Mouse (Mus musculus) embryonic facial prominence, embryonic 15.5 days (tissue): ENCODE data around the gene Stk24. TPM values are rescaled to one million over a fixed set of nuclear protein-coding genes. Genes with fewer than 3 reads are reported as not detected.

ENCODE experiments used
- ATAC-seq: fragments of 200-750 bp; cut with Nextera tagmentation; 2 replicates; pipeline ENCODE4 v1.8.0; 2017; ENCODE audit warnings: low read depth, moderate TSS enrichment; ENCODE audit not compliant: insufficient number of reproducible peaks, low FRiP score, low TSS enrichment
- H3K27ac ChIP-seq: fragments of 300-500 bp; sonication (generic); replicated peaks from 2 replicates; pipeline ENCODE4 v1.5.1; 2015; ENCODE audit warnings: mild to moderate bottlenecking, inconsistent platforms
- H3K27me3 ChIP-seq: fragments of 300-500 bp; sonication (generic); 2 replicates; pipeline ENCODE4 v1.6.1; 2015; ENCODE audit warnings: inconsistent platforms
- H3K36me3 ChIP-seq: fragments of 300-500 bp; sonication (generic); 2 replicates; pipeline ENCODE4 v1.6.1; 2015; ENCODE audit warnings: mild to moderate bottlenecking, inconsistent platforms
- H3K4me1 ChIP-seq: fragments of 300-500 bp; sonication (generic); 2 replicates; pipeline ENCODE4 v1.6.1; 2015; ENCODE audit warnings: inconsistent platforms
- H3K4me2 ChIP-seq: fragments of 300-500 bp; sonication (generic); replicated peaks from 2 replicates; pipeline ENCODE4 v1.6.1; 2015; ENCODE audit warnings: mild to moderate bottlenecking, inconsistent platforms
- H3K4me3 ChIP-seq: fragments of 300-500 bp; sonication (generic); replicated peaks from 2 replicates; pipeline ENCODE4 v1.5.1; 2015; ENCODE audit warnings: mild to moderate bottlenecking, inconsistent platforms
- H3K9ac ChIP-seq: fragments of 300-500 bp; sonication (generic); 2 replicates; pipeline ENCODE4 v1.6.1; 2015; ENCODE audit warnings: inconsistent platforms
- H3K9me3 ChIP-seq: fragments of 300-500 bp; sonication (generic); replicated peaks from 2 replicates; pipeline ENCODE4 v1.6.1; 2016; ENCODE audit warnings: inconsistent platforms
- WGBS: fragments of 180-500 bp; shearing (Covaris S2); methylation state at CpG from one replicate; pipeline ENCODE4 v1.1.7; 2015; 5-methylcytosine and 5-hydroxymethylcytosine counted together
- polyA plus RNA-seq: library from polyadenylated mRNA; unstranded; fragments of >200 nt; fragmentation: Nextera tagmentation; extraction: Ambion mirVana; gene quantifications from 2 replicates; pipeline ENCODE4 v1.2.1, GENCODE M21; 2015

The Stk24 gene
- polyA plus RNA-seq, 1 experiment from 2014 or later, result 41.7 TPM

GRCm38 (mm10) chr14:121326432-121326831 lies 53.4 kb downstream of the Stk24 start:
- Histone ChIP-seq H3K27ac (no peak overlapping the region), H3K9ac (no peak overlapping the region), H3K4me1 (peaks cover 62% of the 10 kb centered on the region), H3K27me3 (no peaks in the 10 kb centered on the region), H3K36me3 (no peaks in the 10 kb centered on the region), H3K9me3 (no peaks in the 10 kb centered on the region), H3K4me3 (no peak overlapping the region), H3K4me2 (no peak overlapping the region)
- 78% methylated on average over 2 of the region's 2 CpGs for WGBS
- ATAC-seq, result no peak

- no peaks in the 10 kb centered on the region for H3K36me3 ChIP-seq
- 62% methylated on average over 17 of the region's 17 CpGs for WGBS
- no peaks in the 10 kb centered on the region for H3K9me3 ChIP-seq
- H3K4me2 ChIP-seq, result no peak overlapping the region
- no peaks in the 10 kb centered on the region for H3K27me3 ChIP-seq
- H3K27ac ChIP-seq, result no peak overlapping the region
- no peak overlapping the region for H3K9ac ChIP-seq
- no peak for ATAC-seq
- no peak overlapping the region for H3K4me3 ChIP-seq
- peaks cover 59% of the 10 kb centered on the region for H3K4me1 ChIP-seq
Observed at GRCm38 (mm10) chr14:121324521-121325330, 55.1 kb downstream of the Stk24 start.

- no peaks in the 10 kb centered on the region for H3K27me3 ChIP-seq
- no peak overlapping the region for H3K4me2 ChIP-seq
- 61% methylated on average over 7 of the region's 7 CpGs for WGBS
- peaks cover 51% of the 10 kb centered on the region for H3K4me1 ChIP-seq
- no peak for ATAC-seq
- H3K9me3 ChIP-seq, result no peaks in the 10 kb centered on the region
- no peaks in the 10 kb centered on the region for H3K36me3 ChIP-seq
- H3K27ac ChIP-seq, result no peak overlapping the region
- no peak overlapping the region for H3K4me3 ChIP-seq
- no peak overlapping the region for H3K9ac ChIP-seq
Observed at GRCm38 (mm10) chr14:121322641-121323040, 57.2 kb downstream of the Stk24 start.

- Histone ChIP-seq H3K27ac (no peak overlapping the region), H3K36me3 (no peaks in the 10 kb centered on the region), H3K4me1 (peaks cover 49% of the 10 kb centered on the region), H3K9me3 (no peaks in the 10 kb centered on the region), H3K4me2 (no peak overlapping the region), H3K4me3 (no peak overlapping the region), H3K27me3 (no peaks in the 10 kb centered on the region), H3K9ac (no peak overlapping the region)
- ATAC-seq, result no peak
- WGBS, result 73% methylated on average over 5 of the region's 5 CpGs
Observed at GRCm38 (mm10) chr14:121322150-121322549, 57.7 kb downstream of the Stk24 start.

GRCm38 (mm10) chr14:121318382-121318781 lies 61.4 kb downstream of the Stk24 start:
- Histone ChIP-seq H3K9me3 (no peaks in the 10 kb centered on the region), H3K36me3 (no peaks in the 10 kb centered on the region), H3K27me3 (no peaks in the 10 kb centered on the region), H3K9ac (no peak overlapping the region), H3K4me1 (peaks cover 40% of the 10 kb centered on the region), H3K27ac (no peak overlapping the region), H3K4me3 (no peak overlapping the region), H3K4me2 (no peak overlapping the region)
- WGBS, result 73% methylated on average over 5 of the region's 5 CpGs
- no peak for ATAC-seq

GRCm38 (mm10) chr14:121317312-121317671 lies 62.5 kb downstream of the Stk24 start:
- no peak overlapping the region for H3K27ac ChIP-seq

GRCm38 (mm10) chr14:121316631-121317311 lies 63.0 kb downstream of the Stk24 start:
- no peaks in the 10 kb centered on the region for H3K36me3 ChIP-seq
- H3K9me3 ChIP-seq, result no peaks in the 10 kb centered on the region
- H3K4me3 ChIP-seq, result no peak overlapping the region
- no peaks in the 10 kb centered on the region for H3K27me3 ChIP-seq
- 57% methylated on average over 13 of the region's 13 CpGs for WGBS
- no peak overlapping the region for H3K4me2 ChIP-seq
- no peak overlapping the region for H3K9ac ChIP-seq
- no peak for ATAC-seq
- peak overlapping the region; percentile 45; the same call in 1 of the 2 replicates for H3K27ac ChIP-seq
- peaks cover 28% of the 10 kb centered on the region for H3K4me1 ChIP-seq

More at GRCm38 (mm10) chr14:121317312-121317671, 62.5 kb downstream of the Stk24 start:
- Histone ChIP-seq H3K9ac (no peak overlapping the region), H3K4me3 (no peak overlapping the region), H3K4me2 (no peak overlapping the region), H3K36me3 (no peaks in the 10 kb centered on the region), H3K27me3 (no peaks in the 10 kb centered on the region), H3K9me3 (no peaks in the 10 kb centered on the region), H3K4me1 (peaks cover 31% of the 10 kb centered on the region)
- ATAC-seq, result no peak
- WGBS, result 85% methylated on average over 3 of the region's 3 CpGs

GRCm38 (mm10) chr14:121316136-121316535 lies 63.7 kb downstream of the Stk24 start:
- H3K4me2 ChIP-seq, result no peak overlapping the region
- no peak overlapping the region for H3K4me3 ChIP-seq
- ATAC-seq, result no peak
- H3K9ac ChIP-seq, result no peak overlapping the region
- WGBS, result 40% methylated on average over 5 of the region's 5 CpGs
- H3K36me3 ChIP-seq, result no peaks in the 10 kb centered on the region
- peak overlapping the region; percentile 45; the same call in 1 of the 2 replicates for H3K27ac ChIP-seq
- H3K27me3 ChIP-seq, result no peaks in the 10 kb centered on the region
- H3K4me1 ChIP-seq, result peaks cover 28% of the 10 kb centered on the region
- H3K9me3 ChIP-seq, result no peaks in the 10 kb centered on the region

- H3K36me3 ChIP-seq, result no peaks in the 10 kb centered on the region
- H3K9ac ChIP-seq, result no peak overlapping the region
- no peaks in the 10 kb centered on the region for H3K27me3 ChIP-seq
- H3K9me3 ChIP-seq, result no peaks in the 10 kb centered on the region
- H3K4me3 ChIP-seq, result no peak overlapping the region
- no peak overlapping the region for H3K4me2 ChIP-seq
- peaks cover 37% of the 10 kb centered on the region for H3K4me1 ChIP-seq
- WGBS, result 69% methylated on average over 3 of the region's 3 CpGs
- ATAC-seq, result 0 out of 2 replicates have a peak, but pooled peaks have one; percentile 20
- H3K27ac ChIP-seq, result no peak overlapping the region
Observed at GRCm38 (mm10) chr14:121314934-121315333, 64.9 kb downstream of the Stk24 start.

- no peak for ATAC-seq
- Histone ChIP-seq H3K27me3 (no peaks in the 10 kb centered on the region), H3K9me3 (no peaks in the 10 kb centered on the region), H3K9ac (no peak overlapping the region), H3K4me1 (peaks cover 39% of the 10 kb centered on the region), H3K4me2 (no peak overlapping the region), H3K27ac (no peak overlapping the region), H3K4me3 (no peak overlapping the region), H3K36me3 (no peaks in the 10 kb centered on the region)
- WGBS, result 91% methylated on average over 10 of the region's 10 CpGs
Observed at GRCm38 (mm10) chr14:121313283-121313682, 66.5 kb downstream of the Stk24 start.

- WGBS, result 72% methylated on average over 2 of the region's 2 CpGs
- ATAC-seq, result no peak
- H3K4me2 ChIP-seq, result no peak overlapping the region
- peaks cover 31% of the 10 kb centered on the region for H3K4me1 ChIP-seq
- H3K36me3 ChIP-seq, result no peaks in the 10 kb centered on the region
- no peak overlapping the region for H3K9ac ChIP-seq
- H3K9me3 ChIP-seq, result no peaks in the 10 kb centered on the region
- no peak overlapping the region for H3K27ac ChIP-seq
- no peak overlapping the region for H3K4me3 ChIP-seq
- H3K27me3 ChIP-seq, result no peaks in the 10 kb centered on the region
Observed at GRCm38 (mm10) chr14:121311083-121311482, 68.7 kb downstream of the Stk24 start.
